Mouse (Mus musculus): Measurements from ENCODE around the gene Bphl. TPM values are rescaled to one million over a fixed set of nuclear protein-coding genes. Genes with fewer than 3 reads are reported as not detected.
"Not testable (repeated sequence)": the region's sequence is repeated elsewhere in the genome, so short reads cannot be mapped to it uniquely, and the experiment has no call there.

Gene Bphl
- total and polyA plus RNA-seq, 3 experiments = 11.2 to 40.9 (median 30.5) TPM

DNA sequence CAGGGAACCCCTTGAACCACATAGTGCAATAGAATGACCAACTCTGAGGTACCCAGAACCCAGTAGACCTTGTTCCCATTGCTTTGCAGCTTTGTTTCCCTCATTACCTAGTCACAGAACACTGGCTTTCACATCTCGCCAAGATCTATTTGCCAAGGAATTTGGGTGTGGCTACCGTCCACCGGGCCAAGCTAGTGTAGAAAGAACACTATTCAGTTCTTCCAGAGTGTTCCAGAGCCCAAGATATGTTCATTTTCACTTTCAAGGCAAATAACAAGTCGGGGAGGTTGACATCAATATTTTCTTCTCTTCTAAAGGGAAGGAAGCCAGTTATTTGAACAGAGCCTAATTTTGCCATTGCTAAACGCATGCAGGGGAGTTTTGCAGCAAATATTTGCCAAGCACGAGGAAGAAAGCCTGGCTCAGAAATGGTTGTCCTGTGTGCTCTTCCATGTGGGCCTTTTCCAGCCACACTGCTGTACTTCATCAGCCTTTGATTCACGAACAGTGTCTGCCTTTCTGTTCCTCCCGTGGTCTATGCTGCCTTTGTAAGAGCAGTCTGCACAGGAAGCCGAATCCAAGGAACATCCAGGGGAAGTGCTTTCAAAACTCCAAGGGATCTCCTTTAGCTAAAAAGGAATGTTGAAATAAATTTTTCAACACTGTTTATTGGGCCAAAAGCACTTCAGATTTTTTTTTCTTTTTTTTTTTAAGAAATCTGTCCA lies 46.8 kb downstream of the Bphl start:
- ATAC-seq (ENCODE audit: extremely low read depth, insufficient number of reproducible peaks, low FRiP score, poor library complexity, severe bottlenecking) = no peak
- Histone ChIP-seq H3K27me3 (ENCODE audit: insufficient read depth, low read length) (peaks cover 37% of the 10 kb centered on the region), H3K9me3 (replicated peaks) (no peaks in the 10 kb centered on the region), H3K4me1 (ENCODE audit: insufficient read depth, low read depth, low read length) (peaks cover 2% of the 10 kb centered on the region; the same call in 1 of the 2 replicates), H3K36me3 (replicated peaks) (no peaks in the 10 kb centered on the region), H3K4me3 (ENCODE audit: low read depth, low read length) (no peak overlapping the region)
- TF ChIP-seq GATA2 (IDR thresholded peaks at IDR 0.05; ENCODE audit: borderline replicate concordance, low read depth, low read length) (no peak), TAL1 (conservative IDR thresholded peaks at IDR 0.05; ENCODE audit: low read depth, low read length) (no peak), CTCF (IDR thresholded peaks at IDR 0.05; ENCODE audit: low read depth, low read length) (no peak), GATA1 (IDR thresholded peaks at IDR 0.05; ENCODE audit: borderline replicate concordance, low read length) (no peak), POLR2AphosphoS5 (IDR thresholded peaks at IDR 0.05; ENCODE audit: insufficient replicate concordance, low read depth, low read length) (no peak)
- DNase-seq (ENCODE audit: low spot score) = no peak

DNA sequence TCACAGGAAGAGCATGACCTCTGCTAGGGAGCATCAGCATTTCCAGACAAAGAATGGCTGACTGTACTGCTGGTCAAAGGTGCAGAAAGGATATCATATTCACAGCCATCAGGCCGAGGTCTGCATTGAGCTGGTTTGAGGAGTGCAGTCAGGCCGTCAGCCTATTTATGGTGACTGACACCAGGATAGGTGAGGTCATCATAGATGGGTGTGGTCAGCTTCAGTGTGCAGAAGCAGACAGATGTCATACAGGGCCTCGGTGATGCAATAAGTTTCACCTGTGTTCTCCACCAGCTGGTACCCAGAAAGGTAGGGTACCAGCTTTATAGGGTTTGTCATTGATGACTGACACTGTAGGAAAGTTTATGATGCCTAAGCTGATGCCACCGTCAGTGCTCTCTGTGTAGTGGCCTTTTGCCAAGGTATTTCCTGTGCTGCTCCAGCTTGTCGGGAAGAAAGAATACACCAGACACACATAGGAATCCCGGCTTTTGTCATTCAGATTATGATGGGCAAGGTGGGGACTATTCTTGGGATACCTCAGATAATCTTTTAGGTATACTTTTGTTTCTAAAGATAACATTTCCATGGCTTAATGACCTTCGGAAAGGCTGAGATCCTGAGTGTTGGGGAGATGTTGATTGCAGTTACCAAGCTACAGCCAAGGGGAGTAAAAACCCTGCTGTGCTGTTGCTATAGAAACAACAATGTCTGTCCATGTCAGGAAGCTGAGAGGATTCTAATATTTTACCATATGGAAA lies 49.8 kb downstream of the Bphl start:
- TF ChIP-seq GATA2 (IDR thresholded peaks at IDR 0.05; ENCODE audit: borderline replicate concordance, low read depth, low read length) (no peak), TAL1 (conservative IDR thresholded peaks at IDR 0.05; ENCODE audit: low read depth, low read length) (no peak), POLR2AphosphoS5 (IDR thresholded peaks at IDR 0.05; ENCODE audit: insufficient replicate concordance, low read depth, low read length) (no peak), CTCF (IDR thresholded peaks at IDR 0.05; ENCODE audit: low read depth, low read length) (no peak), GATA1 (IDR thresholded peaks at IDR 0.05; ENCODE audit: borderline replicate concordance, low read length) (no peak)
- no peaks in the 10 kb centered on the region for H3K36me3 ChIP-seq (replicated peaks)
- H3K4me3 ChIP-seq (ENCODE audit: low read depth, low read length) = no peak overlapping the region
- no peaks in the 10 kb centered on the region for H3K9me3 ChIP-seq (replicated peaks)
- peaks cover 2% of the 10 kb centered on the region; the same call in 1 of the 2 replicates for H3K4me1 ChIP-seq (ENCODE audit: insufficient read depth, low read depth, low read length)
- H3K27me3 ChIP-seq (ENCODE audit: insufficient read depth, low read length) = peaks cover 29% of the 10 kb centered on the region
- ATAC-seq (ENCODE audit: extremely low read depth, insufficient number of reproducible peaks, low FRiP score, poor library complexity, severe bottlenecking) (no peak), DNase-seq (ENCODE audit: low spot score) (no peak)

DNA sequence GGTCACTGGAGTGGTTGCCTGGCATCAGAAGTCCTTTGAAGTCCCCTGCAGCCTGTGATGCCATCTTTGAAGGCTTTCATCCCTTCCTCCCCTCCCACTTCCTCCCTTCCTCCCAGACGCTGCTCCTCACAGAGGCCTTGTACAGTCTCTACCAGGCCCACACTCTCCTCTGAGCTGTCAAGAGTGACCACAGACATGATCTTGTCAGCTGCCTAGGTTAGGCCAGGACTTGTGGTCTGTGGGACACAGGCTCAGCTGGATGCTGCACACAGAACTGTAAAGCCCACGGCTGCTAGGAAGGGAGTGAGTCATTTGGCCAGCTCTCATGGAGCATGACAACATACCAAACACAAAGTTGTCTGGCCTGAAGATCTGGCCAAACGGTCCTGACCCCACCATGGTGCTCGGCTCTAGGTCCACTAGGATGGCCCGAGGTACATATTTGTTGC lies 50.8 kb downstream of the Bphl start:
- not testable (repeated sequence) for ATAC-seq (ENCODE audit: extremely low read depth, insufficient number of reproducible peaks, low FRiP score, poor library complexity, severe bottlenecking)

DNA sequence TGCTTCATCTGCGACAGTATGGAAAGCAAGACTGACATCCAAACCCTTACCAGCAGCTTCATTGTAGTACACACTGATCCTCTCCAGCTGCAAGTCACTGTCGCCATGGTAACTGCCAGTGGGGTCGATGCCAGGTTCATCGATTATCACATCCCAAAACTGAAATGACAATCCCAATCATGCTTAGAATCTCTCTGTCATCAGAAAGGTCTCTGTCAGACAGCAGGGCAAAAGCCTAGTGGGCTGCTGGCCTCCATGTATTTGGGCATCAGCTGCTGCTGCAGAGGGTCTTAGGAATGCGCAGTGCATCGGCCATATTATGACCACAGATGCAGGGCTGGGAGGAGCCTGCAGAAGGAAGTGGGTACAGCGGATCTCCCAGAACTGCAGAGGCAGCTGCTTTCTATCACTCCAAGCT lies 51.5 kb downstream of the Bphl start:
- Histone ChIP-seq H3K9me3 (replicated peaks) (no peaks in the 10 kb centered on the region), H3K27me3 (ENCODE audit: insufficient read depth, low read length) (peaks cover 29% of the 10 kb centered on the region), H3K4me1 (ENCODE audit: insufficient read depth, low read depth, low read length) (peaks cover 2% of the 10 kb centered on the region; the same call in 1 of the 2 replicates), H3K36me3 (replicated peaks) (no peaks in the 10 kb centered on the region), H3K4me3 (ENCODE audit: low read depth, low read length) (no peak overlapping the region)
- TF ChIP-seq GATA2 (IDR thresholded peaks at IDR 0.05; ENCODE audit: borderline replicate concordance, low read depth, low read length) (no peak), CTCF (IDR thresholded peaks at IDR 0.05; ENCODE audit: low read depth, low read length) (no peak), POLR2AphosphoS5 (IDR thresholded peaks at IDR 0.05; ENCODE audit: insufficient replicate concordance, low read depth, low read length) (no peak), GATA1 (IDR thresholded peaks at IDR 0.05; ENCODE audit: borderline replicate concordance, low read length) (no peak), TAL1 (conservative IDR thresholded peaks at IDR 0.05; ENCODE audit: low read depth, low read length) (no peak)
- ATAC-seq (ENCODE audit: extremely low read depth, insufficient number of reproducible peaks, low FRiP score, poor library complexity, severe bottlenecking) (no peak), DNase-seq (ENCODE audit: low spot score) (no peak)

More for the DNA sequence above, 50.8 kb downstream of the Bphl start:
- not testable (repeated sequence) for H3K9me3 ChIP-seq (replicated peaks); H3K4me1 ChIP-seq (ENCODE audit: insufficient read depth, low read depth, low read length); H3K4me3 ChIP-seq (ENCODE audit: low read depth, low read length); H3K36me3 ChIP-seq (replicated peaks); DNase-seq (ENCODE audit: low spot score)
- H3K27me3 ChIP-seq (ENCODE audit: insufficient read depth, low read length) = peaks cover 29% of the 10 kb centered on the region

DNA sequence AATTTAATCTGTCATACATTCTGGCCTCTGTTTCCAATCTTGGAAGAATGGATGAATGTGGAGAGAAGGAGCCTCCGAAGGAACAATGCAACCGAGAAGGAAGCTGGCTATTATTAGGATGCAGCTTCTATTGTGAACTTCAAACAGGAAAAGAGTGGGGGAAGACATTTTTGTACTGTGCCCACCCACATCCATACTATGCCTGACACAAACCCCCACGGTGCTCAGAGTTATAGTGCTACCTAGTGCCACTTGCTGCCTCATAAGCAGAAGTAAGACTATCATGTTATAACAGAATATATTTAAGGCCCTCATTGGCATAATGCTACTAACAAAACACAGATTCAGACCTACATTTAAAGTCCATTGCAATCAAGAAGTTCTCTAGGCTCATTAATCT lies 52.0 kb downstream of the Bphl start:
- DNase-seq (ENCODE audit: low spot score) = no peak
- Histone ChIP-seq H3K36me3 (replicated peaks) (no peaks in the 10 kb centered on the region), H3K9me3 (replicated peaks) (no peaks in the 10 kb centered on the region), H3K4me3 (ENCODE audit: low read depth, low read length) (no peak overlapping the region), H3K27me3 (ENCODE audit: insufficient read depth, low read length) (peaks cover 26% of the 10 kb centered on the region), H3K4me1 (ENCODE audit: insufficient read depth, low read depth, low read length) (peaks cover under 1% of the 10 kb centered on the region; the same call in 1 of the 2 replicates)
- ATAC-seq (ENCODE audit: extremely low read depth, insufficient number of reproducible peaks, low FRiP score, poor library complexity, severe bottlenecking) = no peak
- TF ChIP-seq POLR2AphosphoS5 (IDR thresholded peaks at IDR 0.05; ENCODE audit: insufficient replicate concordance, low read depth, low read length) (no peak), CTCF (IDR thresholded peaks at IDR 0.05; ENCODE audit: low read depth, low read length) (no peak), GATA2 (IDR thresholded peaks at IDR 0.05; ENCODE audit: borderline replicate concordance, low read depth, low read length) (no peak), TAL1 (conservative IDR thresholded peaks at IDR 0.05; ENCODE audit: low read depth, low read length) (no peak), GATA1 (IDR thresholded peaks at IDR 0.05; ENCODE audit: borderline replicate concordance, low read length) (no peak)
